Mouse (Mus musculus): ENCODE measurements around the gene Sftpd. TPM values are rescaled to one million over a fixed set of nuclear protein-coding genes. Genes with fewer than 3 reads are reported as not detected.

The Sftpd gene
- polyA plus RNA-seq (2016; fragmentation: Nextera tagmentation; extraction: Ambion mirVana) = not detected in 2 replicates

GRCm38 (mm10) chr14:41185059-41185821 lies at the start of gene Sftpd:
TSS of gene Sftpd (minus strand) at chr14:41185149.
- ATAC-seq (ENCODE audit: insufficient number of reproducible peaks, insufficient read depth, low FRiP score, low TSS enrichment) = no peak
- no peak within 1 kb of the TSS for H3K9ac ChIP-seq
- no peaks in the 10 kb centered on the region for H3K9me3 ChIP-seq
- H3K36me3 ChIP-seq = no peaks in the 10 kb centered on the region
- no peak within 1 kb of the TSS for H3K4me2 ChIP-seq (replicated peaks)
- no peaks in the 10 kb centered on the region for H3K4me1 ChIP-seq
- no peaks in the 10 kb centered on the region for H3K27me3 ChIP-seq
- H3K27ac ChIP-seq = no peak within 1 kb of the TSS
- H3K4me3 ChIP-seq = no peak within 1 kb of the TSS
- 77% methylated on average over 4 of the region's 4 CpGs for WGBS

- Histone ChIP-seq H3K36me3 (no peaks in the 10 kb centered on the region), H3K4me3 (no peak overlapping the region), H3K4me2 (replicated peaks) (no peak overlapping the region), H3K9ac (no peak overlapping the region), H3K27ac (no peak overlapping the region), H3K4me1 (no peaks in the 10 kb centered on the region), H3K9me3 (no peaks in the 10 kb centered on the region), H3K27me3 (no peaks in the 10 kb centered on the region)
- no peak for ATAC-seq (ENCODE audit: insufficient number of reproducible peaks, insufficient read depth, low FRiP score, low TSS enrichment)
- 64% methylated on average over 6 of the region's 6 CpGs for WGBS
Observed at GRCm38 (mm10) chr14:41198037-41198730, 13.2 kb upstream of the Sftpd start.

- Histone ChIP-seq H3K27me3 (no peaks in the 10 kb centered on the region), H3K36me3 (no peaks in the 10 kb centered on the region), H3K4me1 (no peaks in the 10 kb centered on the region), H3K27ac (no peak overlapping the region), H3K4me3 (no peak overlapping the region), H3K4me2 (replicated peaks) (no peak overlapping the region), H3K9me3 (no peaks in the 10 kb centered on the region), H3K9ac (no peak overlapping the region)
- ATAC-seq (ENCODE audit: insufficient number of reproducible peaks, insufficient read depth, low FRiP score, low TSS enrichment) = no peak
- WGBS = 65% methylated on average over 2 of the region's 2 CpGs
Observed at GRCm38 (mm10) chr14:41189496-41189895, 4.5 kb upstream of the Sftpd start.

- no peak overlapping the region for H3K4me3 ChIP-seq
- no peaks in the 10 kb centered on the region for H3K36me3 ChIP-seq
- no peaks in the 10 kb centered on the region for H3K4me1 ChIP-seq
- 68% methylated on average over 1 of the region's 1 CpGs for WGBS
- no peak for ATAC-seq (ENCODE audit: insufficient number of reproducible peaks, insufficient read depth, low FRiP score, low TSS enrichment)
- H3K9ac ChIP-seq = no peak overlapping the region
- H3K4me2 ChIP-seq (replicated peaks) = no peak overlapping the region
- H3K27me3 ChIP-seq = no peaks in the 10 kb centered on the region
- H3K27ac ChIP-seq = no peak overlapping the region
- no peaks in the 10 kb centered on the region for H3K9me3 ChIP-seq
Observed at GRCm38 (mm10) chr14:41174802-41175201, 10.1 kb downstream of the Sftpd start.

- Histone ChIP-seq H3K27me3 (no peaks in the 10 kb centered on the region), H3K4me3 (no peak overlapping the region), H3K4me1 (no peaks in the 10 kb centered on the region), H3K27ac (no peak overlapping the region), H3K36me3 (no peaks in the 10 kb centered on the region), H3K4me2 (replicated peaks) (no peak overlapping the region), H3K9ac (no peak overlapping the region), H3K9me3 (no peaks in the 10 kb centered on the region)
- ATAC-seq (ENCODE audit: insufficient number of reproducible peaks, insufficient read depth, low FRiP score, low TSS enrichment) = no peak
- WGBS = 86% methylated on average over 2 of the region's 2 CpGs
Observed at GRCm38 (mm10) chr14:41170514-41170913, 14.4 kb downstream of the Sftpd start.

- H3K9ac ChIP-seq = no peak overlapping the region
- no peaks in the 10 kb centered on the region for H3K36me3 ChIP-seq
- no peak overlapping the region for H3K4me3 ChIP-seq
- H3K27me3 ChIP-seq = no peaks in the 10 kb centered on the region
- no peak for ATAC-seq (ENCODE audit: insufficient number of reproducible peaks, insufficient read depth, low FRiP score, low TSS enrichment)
- H3K4me1 ChIP-seq = no peaks in the 10 kb centered on the region
- H3K27ac ChIP-seq = no peak overlapping the region
- H3K9me3 ChIP-seq = no peaks in the 10 kb centered on the region
- WGBS = 87% methylated on average over 1 of the region's 1 CpGs
- H3K4me2 ChIP-seq (replicated peaks) = no peak overlapping the region
Observed at GRCm38 (mm10) chr14:41168567-41168966, 16.4 kb downstream of the Sftpd start.

- no peak for ATAC-seq (ENCODE audit: insufficient number of reproducible peaks, insufficient read depth, low FRiP score, low TSS enrichment)
- Histone ChIP-seq H3K4me2 (replicated peaks) (no peak overlapping the region), H3K27ac (no peak overlapping the region), H3K27me3 (no peaks in the 10 kb centered on the region), H3K4me3 (no peak overlapping the region), H3K4me1 (no peaks in the 10 kb centered on the region), H3K9me3 (no peaks in the 10 kb centered on the region), H3K36me3 (no peaks in the 10 kb centered on the region), H3K9ac (no peak overlapping the region)
- WGBS = 57% methylated on average over 5 of the region's 5 CpGs
Observed at GRCm38 (mm10) chr14:41167278-41167677, 17.7 kb downstream of the Sftpd start.

GRCm38 (mm10) chr14:41162663-41163062 lies 22.3 kb downstream of the Sftpd start:
- Histone ChIP-seq H3K9me3 (no peaks in the 10 kb centered on the region), H3K9ac (no peak overlapping the region), H3K27ac (no peak overlapping the region), H3K36me3 (no peaks in the 10 kb centered on the region), H3K4me3 (no peak overlapping the region), H3K27me3 (no peaks in the 10 kb centered on the region), H3K4me1 (no peaks in the 10 kb centered on the region), H3K4me2 (replicated peaks) (no peak overlapping the region)
- ATAC-seq (ENCODE audit: insufficient number of reproducible peaks, insufficient read depth, low FRiP score, low TSS enrichment) = no peak
- WGBS = 22% methylated on average over 2 of the region's 2 CpGs

- ATAC-seq (ENCODE audit: insufficient number of reproducible peaks, insufficient read depth, low FRiP score, low TSS enrichment) = no peak
- H3K4me1 ChIP-seq = no peaks in the 10 kb centered on the region
- no peak overlapping the region for H3K4me2 ChIP-seq (replicated peaks)
- no peaks in the 10 kb centered on the region for H3K36me3 ChIP-seq
- 13% methylated on average over 1 of the region's 1 CpGs for WGBS
- no peaks in the 10 kb centered on the region for H3K27me3 ChIP-seq
- H3K9me3 ChIP-seq = no peaks in the 10 kb centered on the region
- H3K27ac ChIP-seq = no peak overlapping the region
- H3K4me3 ChIP-seq = no peak overlapping the region
- no peak overlapping the region for H3K9ac ChIP-seq
Observed at GRCm38 (mm10) chr14:41160743-41161142, 24.2 kb downstream of the Sftpd start.

- ATAC-seq (ENCODE audit: insufficient number of reproducible peaks, insufficient read depth, low FRiP score, low TSS enrichment) = no peak
Observed at GRCm38 (mm10) chr14:41160076-41160475, 24.9 kb downstream of the Sftpd start.

GRCm38 (mm10) chr14:41151220-41151898 lies 33.6 kb downstream of the Sftpd start, which contains the start of gene Mbl1:
TSS of gene Mbl1 (plus strand) at chr14:41151458.
- H3K9ac ChIP-seq = no peak within 1 kb of the TSS
- H3K4me1 ChIP-seq = no peaks in the 10 kb centered on the region
- ATAC-seq (ENCODE audit: insufficient number of reproducible peaks, insufficient read depth, low FRiP score, low TSS enrichment) = no peak
- H3K4me2 ChIP-seq (replicated peaks) = no peak within 1 kb of the TSS
- no peak within 1 kb of the TSS for H3K27ac ChIP-seq
- H3K27me3 ChIP-seq = no peaks in the 10 kb centered on the region
- WGBS = 85% methylated on average over 7 of the region's 7 CpGs
- no peaks in the 10 kb centered on the region for H3K36me3 ChIP-seq
- H3K4me3 ChIP-seq = no peak within 1 kb of the TSS
- H3K9me3 ChIP-seq = no peaks in the 10 kb centered on the region

More at GRCm38 (mm10) chr14:41160076-41160475, 24.9 kb downstream of the Sftpd start:
- Histone ChIP-seq H3K4me1 (no peaks in the 10 kb centered on the region), H3K27me3 (no peaks in the 10 kb centered on the region), H3K36me3 (no peaks in the 10 kb centered on the region), H3K4me3 (no peak overlapping the region), H3K4me2 (replicated peaks) (no peak overlapping the region), H3K9ac (no peak overlapping the region), H3K9me3 (no peaks in the 10 kb centered on the region), H3K27ac (no peak overlapping the region)
- 86% methylated on average over 4 of the region's 4 CpGs for WGBS

- Histone ChIP-seq H3K27me3 (no peaks in the 10 kb centered on the region), H3K9me3 (no peaks in the 10 kb centered on the region), H3K4me1 (no peaks in the 10 kb centered on the region), H3K36me3 (no peaks in the 10 kb centered on the region), H3K4me2 (replicated peaks) (no peak overlapping the region), H3K4me3 (no peak overlapping the region), H3K9ac (no peak overlapping the region), H3K27ac (no peak overlapping the region)
- 93% methylated on average over 2 of the region's 2 CpGs for WGBS
- ATAC-seq (ENCODE audit: insufficient number of reproducible peaks, insufficient read depth, low FRiP score, low TSS enrichment) = no peak
Observed at GRCm38 (mm10) chr14:41147356-41147755, 37.6 kb downstream of the Sftpd start.
